Comparison of ENCODE assay signal across 8 mouse cellular contexts in genomic region chr5:52834386-52834785, GRCm38 (mm10). TPM values are rescaled to one million over a fixed set of nuclear protein-coding genes. Genes with fewer than 3 reads are reported as not detected.
DNase-seq lines count a peak whose midpoint lies in the region; ATAC-seq and TF ChIP-seq lines count a peak whose summit lies in the region.

No protein-coding gene starts in this region.

- peaks cover 27% of the 10 kb centered on the region for H3K4me1 ChIP-seq in heart, embryonic 13.5 days
- H3K4me1 ChIP-seq in forebrain, postnatal 0 days (ENCODE audit: insufficient read depth) = peaks cover 15% of the 10 kb centered on the region

- H3K9me3 ChIP-seq in heart, embryonic 13.5 days = no peaks in the 10 kb centered on the region
- no peaks in the 10 kb centered on the region for H3K9me3 ChIP-seq in forebrain, postnatal 0 days (ENCODE audit: low read length)

- H3K27me3 ChIP-seq in heart, embryonic 13.5 days (replicated peaks) = no peaks in the 10 kb centered on the region
- H3K27me3 ChIP-seq in forebrain, postnatal 0 days (ENCODE audit: insufficient read depth, low read length) = no peaks in the 10 kb centered on the region

- H3K27ac ChIP-seq in heart, embryonic 13.5 days (replicated peaks) = peak overlapping the region; percentile 94
- peak overlapping the region; percentile 89 for H3K27ac ChIP-seq in forebrain, postnatal 0 days (ENCODE audit: low read depth, low read length)

- no peak for ATAC-seq in heart, embryonic 13.5 days (ENCODE audit: extremely low read depth, insufficient number of reproducible peaks, low FRiP score, low TSS enrichment)
- peak; percentile 21 for ATAC-seq in forebrain, postnatal 0 days

- intact Hi-C loops in heart, postnatal 14 days (cut with DNase I) = loop anchor here (5.0 kb wide), 2 partner anchors 92 to 758 kb away; partner anchors contain the start of gene Pi4k2b

- H3K36me3 ChIP-seq in heart, embryonic 13.5 days = peaks cover 44% of the 10 kb centered on the region
- peaks cover 19% of the 10 kb centered on the region; the same call in 1 of the 2 replicates for H3K36me3 ChIP-seq in forebrain, postnatal 0 days (ENCODE audit: insufficient read depth)

- 8% methylated on average over 8 of the region's 8 CpGs for WGBS in heart, embryonic 13.5 days
- WGBS in forebrain, postnatal 0 days = 9% methylated on average over 8 of the region's 8 CpGs

- peak overlapping the region; percentile 96 for H3K9ac ChIP-seq in heart, embryonic 13.5 days
- H3K9ac ChIP-seq in forebrain, postnatal 0 days = peak overlapping the region; percentile 93

- no peak for DNase-seq in heart, postnatal 14 days
- DNase-seq in MN1 (ENCODE audit: low spot score) = peak; percentile 23
- DNase-seq in forebrain, postnatal 0 days = no peak
- DNase-seq in lung, postnatal 10 days = peak; percentile 54
- no peak for DNase-seq in thymus, postnatal 36 days
- no peak for DNase-seq in T-cell, adult 2 months (ENCODE audit: low spot score)
- no peak for DNase-seq in cerebellum, adult 18-20 months

- H3K4me2 ChIP-seq in heart, embryonic 13.5 days = peak overlapping the region; percentile 89
- H3K4me2 ChIP-seq in forebrain, postnatal 0 days (ENCODE audit: low read depth) = peak overlapping the region; percentile 70

- H3K4me3 ChIP-seq in heart, embryonic 13.5 days = peak overlapping the region; percentile 89
- H3K4me3 ChIP-seq in forebrain, postnatal 0 days (ENCODE audit: low read depth, low read length) = peak overlapping the region; percentile 86

- no peak for TF ChIP-seq CTCF in forebrain, postnatal 0 days (IDR thresholded peaks at IDR 0.05; ENCODE audit: low read depth)

RNA-seq across cellular contexts. Expression of gene Anapc4, which starts 0.6 kb away (rescaled TPM):
- 65.8 and 71.1 TPM in 2 replicates for polyA plus RNA-seq in heart, embryonic 13.5 days (2015; fragmentation: Nextera tagmentation; extraction: Ambion mirVana)
- total RNA-seq in heart, postnatal 14 days (2021) = 10 to 100 TPM; 39.1 to 43.4 TPM
- 65.0 and 76.6 TPM in 2 replicates for total RNA-seq in forebrain, postnatal 0 days (2014; rRNA removed)
- polyA plus RNA-seq in forebrain, postnatal 0 days (2015; fragmentation: Nextera tagmentation; extraction: Ambion mirVana) = 62.7 and 78.1 TPM in 2 replicates

RNA-seq across cellular contexts. Expression of gene Zcchc4, which starts 59.2 kb away (rescaled TPM):
- 10.3 and 10.9 TPM in 2 replicates for polyA plus RNA-seq in heart, embryonic 13.5 days (2015; fragmentation: Nextera tagmentation; extraction: Ambion mirVana)
- 1 to 10 TPM; 6.1 to 6.4 TPM for total RNA-seq in heart, postnatal 14 days (2021)
- 10.6 and 11.0 TPM in 2 replicates for total RNA-seq in forebrain, postnatal 0 days (2014; rRNA removed)
- polyA plus RNA-seq in forebrain, postnatal 0 days (2015; fragmentation: Nextera tagmentation; extraction: Ambion mirVana) = 3.9 and 6.8 TPM in 2 replicates

Comparison
In these comparisons a context has a peak if more than half of its experiments do, and no peak if none do; other contexts are left out.
1. DNase-seq: peak in MN1 (single experiment) and lung, postnatal 10 days (single experiment); none in heart, postnatal 14 days (0 of 2), forebrain, postnatal 0 days (single experiment), thymus, postnatal 36 days (0 of 2), T-cell, adult 2 months (single experiment) and cerebellum, adult 18-20 months (0 of 2).